Comparison of ENCODE assay signal across 8 mouse cellular contexts in the genomic region with DNA sequence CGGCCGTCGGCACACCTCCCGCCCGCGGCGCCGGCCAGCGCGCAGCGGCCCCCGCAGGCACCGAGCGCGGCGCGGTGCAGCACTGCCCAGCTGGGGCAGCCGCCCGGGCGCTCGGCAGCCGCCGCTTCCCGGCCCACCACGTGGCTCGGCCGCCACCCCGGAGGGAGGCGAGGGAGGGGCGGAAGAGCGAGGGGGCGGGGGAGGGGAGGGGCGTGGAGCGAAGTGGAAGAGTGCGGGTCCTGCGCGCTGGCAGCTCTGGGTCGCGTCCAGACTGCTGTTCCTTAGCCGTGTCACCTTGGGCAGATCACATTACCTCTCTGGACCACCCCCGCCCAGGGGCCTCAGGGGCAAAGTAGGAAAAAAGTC. TPM values are rescaled to one million over a fixed set of nuclear protein-coding genes. Genes with fewer than 3 reads are reported as not detected.
DNase-seq lines count a peak whose midpoint lies in the region; ATAC-seq lines count a peak whose summit lies in the region.

Gene Nkain1, minus strand, starts transcription at position 126 of the 366 bp plus-strand sequence.

- H3K36me3 ChIP-seq in liver, embryonic 11.5 days (ENCODE audit: control insufficient read depth, insufficient read depth, low read length), result no peaks in the 10 kb centered on the region

- 1% methylated on average over 39 of the region's 41 CpGs for WGBS in liver, embryonic 11.5 days

- DNase-seq in ovary, postnatal 36 days (ENCODE audit: low spot score), result peak; percentile 64
- no peak for DNase-seq in ovary, postnatal 14 days (ENCODE audit: low spot score)
- DNase-seq in cerebellum, postnatal 10 days, result peak; percentile 76 to 83
- peak in 1 of 2 experiments; percentile 33 for DNase-seq in gastrocnemius, postnatal 4 days (ENCODE audit: low spot score in 2 of 2)
- peak; percentile 36 for DNase-seq in kidney, adult 9 months
- peak; percentile 46 for DNase-seq in liver, embryonic 11.5 days (ENCODE audit: low spot score)
- peak; percentile 79 for DNase-seq in retina, embryonic 14.5 days (ENCODE audit: low spot score)

- H3K27me3 ChIP-seq in liver, embryonic 11.5 days (replicated peaks; ENCODE audit: control insufficient read depth, insufficient read depth, low read length), result peaks cover 20% of the 10 kb centered on the region

- H3K4me2 ChIP-seq in liver, embryonic 11.5 days, result peak within 1 kb of the TSS; percentile 95

- H3K4me1 ChIP-seq in liver, embryonic 11.5 days (replicated peaks; ENCODE audit: control insufficient read depth, insufficient read depth, low read length), result peaks cover 13% of the 10 kb centered on the region

- H3K9me3 ChIP-seq in liver, embryonic 11.5 days (ENCODE audit: control insufficient read depth, low read length), result no peaks in the 10 kb centered on the region

- peak within 1 kb of the TSS; percentile 72 for H3K4me3 ChIP-seq in liver, embryonic 11.5 days (ENCODE audit: low read depth, low read length)

- H3K27ac ChIP-seq in liver, embryonic 11.5 days (ENCODE audit: low read depth, low read length), result no peak within 1 kb of the TSS

- ATAC-seq in liver, embryonic 11.5 days (replicated peaks; ENCODE audit: low FRiP score), result peak; percentile 60; the same call in 1 of the 2 replicates
- no peak for ATAC-seq in erythroid progenitor cell, adult 5-6 weeks (replicated peaks; ENCODE audit: low FRiP score, poor library complexity, severe bottlenecking)

- H3K9ac ChIP-seq in liver, embryonic 11.5 days (ENCODE audit: low read depth, low read length), result peak within 1 kb of the TSS; percentile 61

RNA-seq across cellular contexts. Expression of gene Nkain1, which starts in this region (rescaled TPM):
- total RNA-seq in gastrocnemius, postnatal 4 days (2021), result 10 to 100 TPM; 12.0 to 12.1 TPM
- polyA plus RNA-seq in liver, embryonic 11.5 days (2014; fragmentation: Nextera tagmentation; extraction: Ambion mirVana), result 1.3 and 1.8 TPM in 2 replicates
- total RNA-seq in erythroid progenitor cell, adult 5-6 weeks (2015; ENCODE audit: low replicate concordance), result not detected in 2 replicates
- not detected in 2 replicates for total RNA-seq in erythroid progenitor cell, adult 5-6 weeks (2017; ENCODE audit: low replicate concordance)

Comparison
In these comparisons a context has a peak if more than half of its experiments do, and no peak if none do; other contexts are left out.
1. RNA of gene Nkain1 (total RNA-seq): 12.0 to 12.1 TPM in gastrocnemius, postnatal 4 days; not detected in erythroid progenitor cell, adult 5-6 weeks; every median in the first group is over 10 times any median in the second.